Mouse (Mus musculus) spleen, postnatal 0 days (tissue): ENCODE measurements around the gene Olfr575. TPM values are rescaled to one million over a fixed set of nuclear protein-coding genes. Genes with fewer than 3 reads are reported as not detected.

Experiments
- polyA plus RNA-seq: library from polyadenylated mRNA; unstranded; fragments of >200 nt; fragmentation: Nextera tagmentation; extraction: Ambion mirVana; gene quantifications from 2 replicates; pipeline ENCODE4 v1.2.1, GENCODE M21; 2015

The Olfr575 gene
- not detected in 2 replicates for polyA plus RNA-seq

DNA sequence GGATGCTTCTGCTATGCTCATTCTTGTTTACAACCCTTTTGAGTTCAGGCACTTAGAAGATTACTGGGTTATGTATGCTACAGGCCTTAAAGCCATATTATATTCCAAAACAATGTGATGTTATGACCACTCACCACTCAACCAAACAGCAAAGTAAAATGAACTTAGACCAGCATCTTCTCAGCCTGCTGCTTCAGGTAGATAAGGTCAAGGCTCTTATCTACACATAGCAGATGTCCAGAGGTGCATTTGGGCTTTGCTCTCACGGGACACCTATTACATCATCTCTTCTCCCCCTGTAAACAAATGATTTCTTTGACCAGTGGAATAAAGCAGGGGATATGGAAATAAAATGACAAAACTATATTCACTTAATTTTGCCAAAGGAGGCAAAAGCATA, at the start of gene Olfr575:
Gene Olfr575, minus strand, starts transcription at position 183 of the 400 bp plus-strand sequence.

DNA sequence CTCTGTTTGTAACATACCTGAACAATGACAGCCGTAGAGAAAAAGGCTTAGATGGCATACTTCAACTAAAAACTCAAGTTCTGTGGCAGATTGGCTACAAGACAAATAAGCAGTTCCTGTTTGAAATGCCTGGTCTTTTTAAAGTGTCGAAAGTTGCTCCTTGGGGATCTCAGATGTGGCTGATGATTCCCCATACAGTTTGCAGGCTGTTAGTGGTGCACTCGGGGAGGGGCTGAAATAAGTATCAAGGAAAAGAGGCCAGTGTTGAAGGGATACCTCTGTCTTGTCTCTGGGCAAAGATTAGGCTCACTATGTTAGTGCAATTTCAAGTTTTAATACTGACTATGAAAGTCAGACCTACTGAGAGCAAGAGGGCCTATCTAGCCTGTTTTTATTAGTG, 30.6 kb upstream of the Olfr575 start, which contains the start of gene Olfr578:
Gene Olfr578, minus strand, starts transcription at position 101 of the 400 bp plus-strand sequence.

DNA sequence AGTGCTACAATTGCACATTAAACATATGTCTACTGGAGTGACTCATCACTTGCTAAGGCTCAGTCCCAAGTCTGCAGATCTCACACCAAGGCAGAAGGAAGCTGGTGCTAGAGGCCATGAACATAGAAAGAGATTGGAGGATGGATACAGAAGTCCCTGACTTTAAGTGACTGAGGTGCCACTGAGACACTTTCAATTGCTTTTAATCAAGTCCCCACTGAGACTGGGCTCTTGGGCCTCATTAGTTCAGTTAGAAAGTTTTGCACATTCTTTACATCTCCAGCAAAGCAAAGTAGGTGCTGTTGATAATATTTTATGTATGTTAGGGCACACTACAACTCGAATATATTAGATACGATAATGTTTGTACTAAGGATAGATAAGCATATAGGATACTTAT, 17.3 kb upstream of the Olfr575 start, which contains the start of gene Olfr577:
Gene Olfr577, minus strand, starts transcription at position 101 of the 400 bp plus-strand sequence.

DNA sequence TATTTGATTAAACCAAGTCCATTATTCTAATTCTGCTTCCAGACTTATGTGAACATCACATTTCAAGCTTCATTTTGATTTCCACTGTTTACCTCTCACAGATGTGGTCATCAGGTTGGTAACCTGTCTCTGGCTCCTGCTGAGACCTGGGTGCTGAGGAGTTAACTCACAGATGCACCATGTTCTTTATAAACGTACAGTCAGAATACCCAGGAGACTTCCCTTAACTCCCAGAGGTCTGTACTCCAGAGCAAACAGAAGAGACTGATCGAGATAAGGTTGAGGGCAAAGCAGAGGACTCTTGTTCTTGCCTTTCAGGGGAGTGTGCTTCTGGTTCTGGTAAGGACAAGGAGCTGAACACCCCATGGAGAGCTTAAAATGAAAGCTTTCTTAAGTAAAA, 3.8 kb upstream of the Olfr575 start, which contains the start of gene Olfr576:
Gene Olfr576, plus strand, starts transcription at position 301 of the 400 bp plus-strand sequence.

DNA sequence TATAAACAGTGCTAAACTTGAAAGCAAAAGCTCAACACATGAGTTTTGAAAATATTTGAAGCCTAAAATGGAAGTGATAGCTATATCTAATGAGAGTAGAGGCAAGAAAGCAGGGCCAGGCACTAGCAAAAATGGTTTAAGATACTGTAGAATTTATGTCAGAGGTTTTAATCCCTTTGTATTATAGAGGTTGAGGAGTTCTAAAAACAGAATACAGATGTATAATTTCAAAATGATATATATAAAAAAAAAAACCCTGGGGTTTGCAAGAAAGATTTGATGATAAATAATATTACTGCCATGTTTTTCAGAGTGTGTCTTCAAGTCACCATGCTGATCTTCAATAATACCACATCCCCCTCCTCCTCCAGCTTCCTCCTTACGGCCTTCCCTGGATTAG, 10.4 kb downstream of the Olfr575 start, which contains the start of gene Olfr574:
Gene Olfr574, plus strand, starts transcription at position 301 of the 400 bp plus-strand sequence.

DNA sequence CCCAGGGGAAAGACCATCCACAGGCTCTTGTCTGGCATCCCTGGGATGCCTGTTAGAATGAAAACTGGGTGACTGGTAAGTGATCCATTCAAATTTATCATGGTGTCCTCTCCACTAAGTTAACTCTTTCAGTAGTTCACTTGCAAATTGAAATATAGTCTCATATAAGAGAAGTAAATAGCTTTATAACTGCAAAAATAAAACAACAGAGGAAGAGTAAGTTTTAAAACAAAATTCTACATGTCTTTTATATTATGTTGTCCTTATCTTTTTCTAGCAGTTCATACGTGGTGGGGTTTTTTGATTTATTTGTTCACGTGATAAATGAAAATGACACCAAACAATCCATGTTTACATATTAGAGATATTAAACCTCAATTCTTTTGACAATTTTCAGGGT, 16.1 kb downstream of the Olfr575 start, which contains the start of gene Olfr573-ps1:
Gene Olfr573-ps1, minus strand, starts transcription at position 101 of the 400 bp plus-strand sequence.

DNA sequence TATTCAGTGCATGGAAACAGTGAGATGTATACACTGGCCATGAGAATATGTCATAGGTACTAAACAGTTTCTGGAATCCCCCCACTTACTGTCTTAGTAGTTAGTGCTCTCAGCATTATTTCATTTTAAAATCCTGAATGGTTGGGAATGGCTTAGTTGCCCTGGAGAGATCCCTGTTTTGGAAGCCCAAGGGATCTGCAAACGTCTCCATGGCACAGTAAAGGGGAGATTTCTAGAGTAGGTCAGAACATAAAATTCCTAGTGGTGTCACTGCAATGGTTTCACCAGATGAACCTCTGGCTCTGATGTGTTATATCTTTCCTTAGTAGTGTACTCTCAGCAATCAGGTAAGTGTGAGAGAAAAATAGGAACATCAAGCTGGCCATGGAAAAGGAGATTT, 34.5 kb downstream of the Olfr575 start, which contains the start of gene Olfr572:
Gene Olfr572, plus strand, starts transcription at position 301 of the 400 bp plus-strand sequence.

DNA sequence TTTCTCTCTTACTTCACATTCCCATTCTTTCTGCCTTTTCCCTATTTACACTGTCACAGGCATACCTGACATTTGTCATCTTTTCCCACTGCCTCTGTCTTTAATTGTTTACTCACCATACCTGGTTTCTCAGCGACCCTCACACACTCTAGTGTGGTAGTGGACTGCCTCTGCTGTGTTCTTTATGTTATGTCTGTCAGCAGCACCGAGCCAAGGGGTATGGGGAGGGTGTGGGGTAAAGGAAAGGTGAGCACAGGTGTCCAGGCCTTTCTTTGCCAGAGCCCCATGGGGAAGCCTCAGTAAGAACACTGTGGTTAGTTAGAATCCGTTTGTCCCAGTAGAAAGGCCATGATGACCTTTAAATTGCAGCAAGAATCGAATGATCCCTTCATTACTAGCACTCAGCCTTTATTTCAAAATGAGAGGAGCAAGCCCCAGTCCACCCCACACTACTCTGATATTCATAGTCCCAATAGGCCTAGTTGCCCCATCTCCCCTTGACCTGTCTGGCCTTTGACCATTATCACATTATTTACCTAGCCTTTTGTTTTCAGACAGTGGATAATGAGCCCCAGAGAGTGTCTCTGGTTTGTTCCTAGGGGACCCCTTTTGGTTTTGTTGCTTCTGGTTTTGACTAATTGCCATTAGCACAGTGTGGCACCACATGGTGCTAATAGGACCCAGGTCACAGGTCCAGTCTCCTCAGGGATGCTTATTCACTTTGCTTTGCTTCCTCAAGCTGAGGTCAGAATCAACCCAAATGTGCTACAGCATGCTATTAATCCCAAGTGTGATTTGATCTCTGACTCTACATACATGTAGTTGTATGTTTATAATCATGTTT, 41.3 kb downstream of the Olfr575 start, which contains the start of gene Olfr571:
Gene Olfr571, minus strand, starts transcription at position 505 of the 844 bp plus-strand sequence.

Other genes with a start within 250 kb of the Olfr575 start
- not detected in 2 replicates for gene Olfr33, start 239.7 kb downstream of the Olfr575 start, polyA plus RNA-seq
- gene Olfr559, start 231.3 kb downstream of the Olfr575 start, polyA plus RNA-seq: not detected in 2 replicates
- gene Olfr560, start 199.4 kb downstream of the Olfr575 start, polyA plus RNA-seq: not detected in 2 replicates
- gene Olfr78, start 199.3 kb downstream of the Olfr575 start, polyA plus RNA-seq: not detected in 2 replicates
- not detected in 2 replicates for gene Olfr561, start 187.6 kb downstream of the Olfr575 start, polyA plus RNA-seq
- not detected in 2 replicates for gene Olfr564, start 155.3 kb downstream of the Olfr575 start, polyA plus RNA-seq
- not detected in 2 replicates for gene Olfr566, start 100.0 kb downstream of the Olfr575 start, polyA plus RNA-seq
- gene Olfr568, start 81.7 kb downstream of the Olfr575 start, polyA plus RNA-seq: not detected in 2 replicates
- gene Olfr569, start 67.9 kb downstream of the Olfr575 start, polyA plus RNA-seq: not detected in 2 replicates
- gene Olfr570, start 64.2 kb downstream of the Olfr575 start, polyA plus RNA-seq: not detected in 2 replicates
- not detected in 2 replicates for gene Olfr571, start 41.2 kb downstream of the Olfr575 start, polyA plus RNA-seq
- not detected in 2 replicates for gene Olfr572, start 34.4 kb downstream of the Olfr575 start, polyA plus RNA-seq
- not detected in 2 replicates for gene Olfr573-ps1, start 16.2 kb downstream of the Olfr575 start, polyA plus RNA-seq
- not detected in 2 replicates for gene Olfr574, start 10.3 kb downstream of the Olfr575 start, polyA plus RNA-seq
- not detected in 2 replicates for gene Olfr576, start 3.9 kb upstream of the Olfr575 start, polyA plus RNA-seq
- gene Olfr577, start 17.2 kb upstream of the Olfr575 start, polyA plus RNA-seq: not detected in 2 replicates
- gene Olfr578, start 30.5 kb upstream of the Olfr575 start, polyA plus RNA-seq: not detected in 2 replicates
- not detected in 2 replicates for gene Olfr582, start 79.2 kb upstream of the Olfr575 start, polyA plus RNA-seq
- gene Olfr583, start 92.5 kb upstream of the Olfr575 start, polyA plus RNA-seq: not detected in 2 replicates
- gene Olfr584, start 123.1 kb upstream of the Olfr575 start, polyA plus RNA-seq: not detected in 2 replicates
- gene Olfr585, start 138.9 kb upstream of the Olfr575 start, polyA plus RNA-seq: not detected in 2 replicates
- gene Olfr586, start 166.9 kb upstream of the Olfr575 start, polyA plus RNA-seq: not detected in 2 replicates
- not detected in 2 replicates for gene Olfr588-ps1, start 182.1 kb upstream of the Olfr575 start, polyA plus RNA-seq
- gene Olfr589, start 197.6 kb upstream of the Olfr575 start, polyA plus RNA-seq: not detected in 2 replicates
- not detected in 2 replicates for gene Olfr591, start 219.6 kb upstream of the Olfr575 start, polyA plus RNA-seq
- not detected in 2 replicates for gene Olfr592, start 226.0 kb upstream of the Olfr575 start, polyA plus RNA-seq